Mouse (Mus musculus): ENCODE measurements around the gene Apopt1. TPM values are rescaled to one million over a fixed set of nuclear protein-coding genes. Genes with fewer than 3 reads are reported as not detected.

Gene Apopt1
- polyA plus RNA-seq, 1 experiment from 2014 or later, result 69.6 TPM

DNA sequence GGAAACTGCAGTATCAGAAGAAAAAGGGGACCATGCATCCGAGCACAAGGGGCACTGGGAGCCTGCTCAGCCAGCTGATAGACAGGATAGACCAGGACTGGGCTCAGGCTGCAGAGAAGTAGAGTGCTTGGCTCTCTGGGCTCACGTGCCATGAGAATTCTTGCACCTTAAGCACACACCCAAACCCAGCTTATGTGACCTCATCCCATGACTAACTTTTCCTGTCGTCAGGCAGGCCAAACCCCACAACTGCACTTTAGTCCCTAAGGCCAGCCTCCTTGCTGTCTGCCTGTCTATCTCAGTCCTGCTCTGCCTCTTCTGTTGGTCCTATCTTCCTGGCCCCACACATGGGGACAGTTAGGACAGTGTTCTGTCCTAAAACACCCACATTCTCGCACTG is 15.4 kb upstream of the Apopt1 start:
- no peak for ATAC-seq (ENCODE audit: low read depth)
- Histone ChIP-seq H3K9me3 (ENCODE audit: control insufficient read depth, low read length) (no peaks in the 10 kb centered on the region), H3K4me2 (ENCODE audit: low read depth, low read length) (no peak overlapping the region), H3K27me3 (ENCODE audit: control insufficient read depth, insufficient read depth, low read length) (no peaks in the 10 kb centered on the region), H3K9ac (replicated peaks; ENCODE audit: low read depth, low read length) (no peak overlapping the region), H3K4me3 (ENCODE audit: low read depth, low read length) (no peak overlapping the region), H3K27ac (ENCODE audit: low read depth, low read length) (no peak overlapping the region), H3K36me3 (ENCODE audit: control insufficient read depth, insufficient read depth, low read length) (no peaks in the 10 kb centered on the region), H3K4me1 (ENCODE audit: control insufficient read depth, insufficient read depth, low read length) (peaks cover 35% of the 10 kb centered on the region)
- 71% methylated on average over 4 of the region's 4 CpGs for WGBS

DNA sequence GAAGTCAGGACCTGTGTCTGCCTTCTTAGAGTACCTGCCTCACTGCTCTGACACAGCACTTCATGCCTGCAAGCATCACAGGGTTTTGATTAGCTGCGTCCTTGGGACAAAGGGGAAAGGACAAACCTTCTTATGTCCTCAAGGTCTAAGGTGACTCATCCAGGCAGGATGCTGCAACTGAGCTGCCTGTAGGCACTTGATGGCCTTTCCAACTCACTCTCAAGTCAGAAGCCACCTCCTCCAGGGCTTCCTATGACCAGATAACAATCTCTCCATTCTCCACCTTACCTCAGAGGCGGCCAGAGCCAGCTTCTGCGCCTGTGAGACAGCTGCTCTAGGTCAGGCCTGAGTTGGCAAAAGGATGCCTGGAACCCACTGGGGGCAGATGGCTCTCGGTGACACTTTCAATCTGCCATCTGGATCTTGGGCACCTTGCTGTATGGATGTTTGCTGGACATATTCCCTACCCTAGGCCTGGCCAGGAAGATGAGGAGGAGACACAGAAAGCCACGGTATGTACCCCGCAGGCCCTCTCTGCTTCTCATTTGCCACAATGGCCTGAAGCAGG is 14.6 kb upstream of the Apopt1 start:
- Histone ChIP-seq H3K9me3 (ENCODE audit: control insufficient read depth, low read length) (no peaks in the 10 kb centered on the region), H3K4me3 (ENCODE audit: low read depth, low read length) (no peak overlapping the region), H3K27me3 (ENCODE audit: control insufficient read depth, insufficient read depth, low read length) (no peaks in the 10 kb centered on the region), H3K27ac (ENCODE audit: low read depth, low read length) (no peak overlapping the region), H3K36me3 (ENCODE audit: control insufficient read depth, insufficient read depth, low read length) (no peaks in the 10 kb centered on the region), H3K4me2 (ENCODE audit: low read depth, low read length) (no peak overlapping the region), H3K4me1 (ENCODE audit: control insufficient read depth, insufficient read depth, low read length) (peaks cover 28% of the 10 kb centered on the region), H3K9ac (replicated peaks; ENCODE audit: low read depth, low read length) (no peak overlapping the region)
- ATAC-seq (ENCODE audit: low read depth), result no peak
- 61% methylated on average over 6 of the region's 6 CpGs for WGBS

DNA sequence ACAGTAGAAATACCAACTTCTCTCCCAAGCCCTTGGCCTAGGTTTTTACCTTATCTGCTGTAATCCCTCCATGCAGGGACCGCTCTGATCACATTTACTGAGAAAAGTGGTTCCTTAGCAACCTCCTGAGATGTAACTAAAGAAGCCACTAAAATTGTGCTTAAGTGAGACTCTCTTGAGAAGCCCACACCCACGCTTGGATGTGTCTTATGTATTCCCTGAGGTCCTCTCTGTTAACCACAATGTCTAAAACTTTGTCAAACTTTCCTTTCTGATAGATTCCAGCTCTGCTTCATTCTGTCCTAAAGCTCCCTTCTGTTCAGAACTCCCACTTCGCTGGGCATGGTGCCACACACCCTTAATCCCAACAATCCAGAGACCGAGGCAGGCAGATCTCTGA is 13.5 kb upstream of the Apopt1 start:
- Histone ChIP-seq H3K9ac (replicated peaks; ENCODE audit: low read depth, low read length) (no peak overlapping the region), H3K9me3 (ENCODE audit: control insufficient read depth, low read length) (no peaks in the 10 kb centered on the region), H3K4me2 (ENCODE audit: low read depth, low read length) (no peak overlapping the region), H3K27me3 (ENCODE audit: control insufficient read depth, insufficient read depth, low read length) (no peaks in the 10 kb centered on the region), H3K27ac (ENCODE audit: low read depth, low read length) (no peak overlapping the region), H3K4me1 (ENCODE audit: control insufficient read depth, insufficient read depth, low read length) (peaks cover 19% of the 10 kb centered on the region), H3K36me3 (ENCODE audit: control insufficient read depth, insufficient read depth, low read length) (no peaks in the 10 kb centered on the region), H3K4me3 (ENCODE audit: low read depth, low read length) (no peak overlapping the region)
- 90% methylated on average over 4 of the region's 4 CpGs for WGBS
- ATAC-seq (ENCODE audit: low read depth), result no peak

DNA sequence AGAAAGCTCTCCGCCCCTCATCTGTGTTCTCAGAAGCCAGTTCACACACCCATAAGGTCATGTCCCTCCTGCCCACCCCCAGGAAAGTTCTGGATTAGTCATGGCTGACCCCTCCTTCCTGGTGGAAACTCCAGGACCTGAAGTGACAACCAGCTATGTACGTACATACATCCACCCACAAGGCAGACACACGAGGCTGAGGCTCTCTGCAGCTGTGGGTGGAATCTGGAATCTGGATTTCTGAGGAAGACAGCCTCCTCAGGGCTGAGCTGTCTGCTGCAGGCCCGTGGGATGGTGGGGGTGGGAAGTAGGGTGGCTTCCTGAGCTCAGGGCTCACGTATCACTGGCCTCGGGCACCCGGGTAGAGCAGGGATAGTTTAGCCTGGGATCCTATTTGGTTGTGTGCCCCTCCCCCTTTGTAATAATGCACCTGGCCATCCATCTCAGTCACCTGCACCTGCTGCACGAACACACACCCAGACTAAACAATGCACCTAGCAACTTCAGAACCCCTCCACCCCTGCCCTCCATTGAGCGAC is 12.1 kb upstream of the Apopt1 start:
- Histone ChIP-seq H3K9ac (replicated peaks; ENCODE audit: low read depth, low read length) (no peak overlapping the region), H3K27me3 (ENCODE audit: control insufficient read depth, insufficient read depth, low read length) (no peaks in the 10 kb centered on the region)
- WGBS, result 69% methylated on average over 9 of the region's 9 CpGs

DNA sequence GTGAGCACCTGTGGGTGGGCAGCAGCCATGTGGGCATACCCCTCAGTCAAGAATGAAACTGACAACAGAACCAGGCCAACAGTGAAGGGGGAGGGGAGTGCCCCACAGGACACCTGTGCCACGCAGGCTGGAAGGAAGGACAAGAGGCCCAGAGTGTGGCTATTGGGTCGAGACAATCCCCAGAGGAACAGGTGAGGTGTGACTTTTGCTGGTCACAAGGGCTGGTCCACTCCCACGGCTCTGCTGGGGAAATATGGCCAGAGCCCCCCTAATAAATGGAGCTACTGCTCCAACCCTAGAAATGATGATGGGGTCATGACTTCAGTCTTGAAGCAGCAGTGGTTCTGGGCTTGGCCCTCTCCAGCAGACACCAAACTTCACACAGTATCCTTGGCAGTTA is 9.8 kb upstream of the Apopt1 start:
- Histone ChIP-seq H3K27ac (ENCODE audit: low read depth, low read length) (no peak overlapping the region), H3K4me2 (ENCODE audit: low read depth, low read length) (no peak overlapping the region), H3K36me3 (ENCODE audit: control insufficient read depth, insufficient read depth, low read length) (peaks cover 8% of the 10 kb centered on the region; the same call in 1 of the 2 replicates), H3K9ac (replicated peaks; ENCODE audit: low read depth, low read length) (no peak overlapping the region), H3K27me3 (ENCODE audit: control insufficient read depth, insufficient read depth, low read length) (no peaks in the 10 kb centered on the region), H3K4me1 (ENCODE audit: control insufficient read depth, insufficient read depth, low read length) (peaks cover 5% of the 10 kb centered on the region; the same call in 1 of the 2 replicates), H3K4me3 (ENCODE audit: low read depth, low read length) (no peak overlapping the region), H3K9me3 (ENCODE audit: control insufficient read depth, low read length) (no peaks in the 10 kb centered on the region)
- no peak for ATAC-seq (ENCODE audit: low read depth)
- 87% methylated on average over 3 of the region's 3 CpGs for WGBS

More for the DNA sequence above, 12.1 kb upstream of the Apopt1 start:
- Histone ChIP-seq H3K4me3 (ENCODE audit: low read depth, low read length) (no peak overlapping the region), H3K4me2 (ENCODE audit: low read depth, low read length) (no peak overlapping the region), H3K4me1 (ENCODE audit: control insufficient read depth, insufficient read depth, low read length) (peaks cover 8% of the 10 kb centered on the region), H3K27ac (ENCODE audit: low read depth, low read length) (no peak overlapping the region), H3K36me3 (ENCODE audit: control insufficient read depth, insufficient read depth, low read length) (no peaks in the 10 kb centered on the region), H3K9me3 (ENCODE audit: control insufficient read depth, low read length) (no peaks in the 10 kb centered on the region)
- no peak for ATAC-seq (ENCODE audit: low read depth)

DNA sequence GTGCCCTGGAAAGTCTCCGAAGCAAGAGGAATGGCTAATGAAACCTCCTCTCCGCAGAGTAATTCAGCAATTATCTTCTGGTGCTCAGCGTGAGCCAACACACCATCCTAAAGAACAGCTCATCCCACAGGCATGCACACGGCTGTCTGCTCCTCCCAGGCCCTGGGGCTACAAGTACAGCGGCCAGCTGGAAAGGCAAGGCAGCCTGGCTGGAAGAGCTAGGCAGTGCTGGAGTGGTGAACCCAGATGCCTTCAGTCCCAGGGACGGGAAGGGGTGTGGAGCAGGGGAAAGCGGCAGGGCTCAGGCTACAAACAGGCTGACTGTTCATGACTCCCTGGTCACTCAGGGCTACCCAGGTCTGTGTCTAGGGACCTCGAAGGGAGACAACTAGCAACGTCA is 8.5 kb upstream of the Apopt1 start:
- Histone ChIP-seq H3K27me3 (ENCODE audit: control insufficient read depth, insufficient read depth, low read length) (no peaks in the 10 kb centered on the region), H3K9me3 (ENCODE audit: control insufficient read depth, low read length) (no peaks in the 10 kb centered on the region), H3K36me3 (ENCODE audit: control insufficient read depth, insufficient read depth, low read length) (peaks cover 16% of the 10 kb centered on the region; the same call in 1 of the 2 replicates), H3K4me2 (ENCODE audit: low read depth, low read length) (no peak overlapping the region), H3K27ac (ENCODE audit: low read depth, low read length) (peak overlapping the region; percentile 28; the same call in 1 of the 2 replicates), H3K4me3 (ENCODE audit: low read depth, low read length) (no peak overlapping the region), H3K4me1 (ENCODE audit: control insufficient read depth, insufficient read depth, low read length) (peaks cover 5% of the 10 kb centered on the region; the same call in 1 of the 2 replicates), H3K9ac (replicated peaks; ENCODE audit: low read depth, low read length) (0 out of 2 replicates have a peak overlapping the region, but pooled peaks have one; percentile 4)
- peak; percentile 61; the same call in 1 of the 2 replicates for ATAC-seq (ENCODE audit: low read depth)
- 33% methylated on average over 9 of the region's 9 CpGs for WGBS

DNA sequence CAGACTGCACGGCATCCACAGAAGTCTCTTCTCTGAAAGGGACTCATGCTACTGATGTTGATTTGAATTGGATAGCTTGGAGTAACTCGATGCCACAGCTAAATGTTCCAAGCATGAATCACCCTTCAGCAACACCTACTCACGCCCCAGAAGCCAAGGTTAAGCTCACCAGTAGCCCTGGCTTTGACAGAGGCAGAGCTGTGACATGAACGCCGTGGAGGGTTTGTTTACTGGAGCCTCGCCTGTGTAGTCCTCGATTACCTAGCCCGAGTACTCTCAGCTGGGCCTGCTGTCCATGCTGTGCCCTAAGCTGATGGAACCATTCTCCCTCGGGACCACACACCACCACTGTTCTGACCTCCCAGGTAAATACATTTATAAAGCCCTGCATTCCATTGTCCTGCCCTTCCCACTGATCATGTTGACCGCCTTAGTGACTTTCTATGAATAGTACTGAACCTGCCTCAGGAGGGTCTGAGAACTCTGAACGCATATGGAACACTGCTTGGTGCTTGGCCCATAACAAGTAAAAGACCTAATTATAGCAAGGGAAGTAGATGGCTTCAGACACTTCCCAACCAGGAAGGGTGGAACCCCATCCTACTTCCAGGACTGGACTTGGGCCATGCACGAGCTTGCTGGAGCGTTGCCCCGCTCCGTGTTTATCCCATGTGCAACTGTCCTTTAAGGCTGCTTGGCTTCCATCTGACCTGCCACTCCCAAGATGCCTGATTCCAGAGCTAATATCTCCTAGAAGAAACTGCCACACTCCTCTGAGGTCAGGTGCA is 7.7 kb upstream of the Apopt1 start:
- Histone ChIP-seq H3K36me3 (ENCODE audit: control insufficient read depth, insufficient read depth, low read length) (peaks cover 23% of the 10 kb centered on the region), H3K9ac (replicated peaks; ENCODE audit: low read depth, low read length) (no peak overlapping the region), H3K4me1 (ENCODE audit: control insufficient read depth, insufficient read depth, low read length) (peaks cover 5% of the 10 kb centered on the region; the same call in 1 of the 2 replicates), H3K27me3 (ENCODE audit: control insufficient read depth, insufficient read depth, low read length) (no peaks in the 10 kb centered on the region), H3K9me3 (ENCODE audit: control insufficient read depth, low read length) (no peaks in the 10 kb centered on the region), H3K4me3 (ENCODE audit: low read depth, low read length) (no peak overlapping the region), H3K4me2 (ENCODE audit: low read depth, low read length) (no peak overlapping the region), H3K27ac (ENCODE audit: low read depth, low read length) (peak overlapping the region; percentile 28; the same call in 1 of the 2 replicates)
- 75% methylated on average over 15 of the region's 15 CpGs for WGBS
- ATAC-seq (ENCODE audit: low read depth), result no peak

DNA sequence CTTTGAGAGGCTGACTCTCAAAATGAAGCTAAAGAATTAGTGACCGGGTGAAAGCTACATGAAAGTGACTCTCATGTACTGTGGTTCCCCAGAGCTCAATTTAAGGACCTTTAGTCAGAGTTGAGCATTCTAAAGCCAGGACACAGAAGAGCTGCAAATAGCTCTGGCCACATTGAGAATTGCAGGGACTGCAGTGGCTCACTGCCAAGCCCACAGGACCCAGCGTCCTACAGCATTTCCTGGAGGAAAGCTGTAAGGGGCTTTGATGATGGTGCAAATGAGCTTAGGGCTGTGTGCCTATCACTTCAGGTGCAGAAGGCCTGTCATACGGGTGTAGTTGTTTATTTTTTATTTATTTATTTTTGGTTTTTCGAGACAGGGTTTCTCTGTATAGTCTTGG is 4.9 kb upstream of the Apopt1 start:
- WGBS, result 67% methylated on average over 4 of the region's 4 CpGs
- Histone ChIP-seq H3K4me2 (ENCODE audit: low read depth, low read length) (no peak overlapping the region), H3K36me3 (ENCODE audit: control insufficient read depth, insufficient read depth, low read length) (peaks cover 28% of the 10 kb centered on the region), H3K27ac (ENCODE audit: low read depth, low read length) (no peak overlapping the region), H3K9ac (replicated peaks; ENCODE audit: low read depth, low read length) (no peak overlapping the region), H3K9me3 (ENCODE audit: control insufficient read depth, low read length) (no peaks in the 10 kb centered on the region), H3K27me3 (ENCODE audit: control insufficient read depth, insufficient read depth, low read length) (no peaks in the 10 kb centered on the region), H3K4me3 (ENCODE audit: low read depth, low read length) (no peak overlapping the region), H3K4me1 (ENCODE audit: control insufficient read depth, insufficient read depth, low read length) (peaks cover 12% of the 10 kb centered on the region)
- no peak for ATAC-seq (ENCODE audit: low read depth)

DNA sequence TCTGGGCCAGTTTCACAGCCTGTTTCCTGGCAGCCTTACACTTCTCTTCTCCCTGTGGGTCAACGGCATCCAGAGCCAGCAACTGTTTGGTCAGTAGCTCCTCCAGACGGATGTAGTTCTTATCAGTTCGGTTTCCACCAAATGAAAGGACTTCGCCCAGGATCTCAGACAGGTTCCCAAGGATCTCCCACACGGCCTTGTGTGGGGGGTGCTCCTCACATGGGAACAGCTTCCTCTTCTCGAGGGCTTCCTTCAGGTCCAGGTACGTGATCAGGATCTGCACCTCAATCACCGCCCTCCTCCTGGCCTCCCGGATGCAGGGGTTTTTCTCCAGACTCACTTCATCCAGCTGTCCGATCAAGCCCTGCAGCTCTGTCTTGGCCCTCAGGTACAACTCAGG is 3.0 kb upstream of the Apopt1 start:
- Histone ChIP-seq H3K36me3 (ENCODE audit: control insufficient read depth, insufficient read depth, low read length) (peaks cover 28% of the 10 kb centered on the region), H3K4me1 (ENCODE audit: control insufficient read depth, insufficient read depth, low read length) (peaks cover 12% of the 10 kb centered on the region; the same call in 1 of the 2 replicates), H3K4me2 (ENCODE audit: low read depth, low read length) (no peak overlapping the region), H3K27me3 (ENCODE audit: control insufficient read depth, insufficient read depth, low read length) (no peaks in the 10 kb centered on the region), H3K27ac (ENCODE audit: low read depth, low read length) (no peak overlapping the region), H3K4me3 (ENCODE audit: low read depth, low read length) (no peak overlapping the region), H3K9me3 (ENCODE audit: control insufficient read depth, low read length) (no peaks in the 10 kb centered on the region), H3K9ac (replicated peaks; ENCODE audit: low read depth, low read length) (no peak overlapping the region)
- ATAC-seq (ENCODE audit: low read depth), result no peak
- 94% methylated on average over 10 of the region's 10 CpGs for WGBS
